9 mouse cellular contexts compared by ENCODE assay signal in the genomic region with DNA sequence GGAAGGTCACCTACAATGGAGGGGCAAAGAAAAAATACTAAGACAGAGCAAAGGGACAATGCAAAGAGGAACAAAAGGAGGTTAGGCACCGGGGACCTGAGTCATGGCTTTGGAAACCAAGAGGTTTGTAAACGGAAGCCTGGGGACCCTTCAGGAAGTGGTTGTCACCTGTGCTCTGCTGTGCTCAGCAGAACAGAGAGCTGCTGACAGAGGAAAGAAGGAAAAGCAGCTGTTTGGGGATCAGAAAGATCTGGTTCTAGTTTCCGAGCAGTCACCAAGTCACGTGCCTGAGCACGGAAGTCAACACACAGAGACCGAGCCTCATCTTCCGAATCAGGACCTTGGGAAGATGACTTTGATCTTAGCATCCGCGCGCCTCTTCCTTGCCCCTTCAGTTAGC.
DNase-seq lines count a peak whose midpoint lies in the region; ATAC-seq and TF ChIP-seq lines count a peak whose summit lies in the region.
"Had no signal": no experiment of that assay in that cellular context is flagged by ENCODE, and none has a peak within 500 bp of the region (broad histone marks: within the 10 kb centered on the region; RNA-seq: fewer than 3 reads in every experiment).

No protein-coding gene starts in this region.

- no peak overlapping the region for H3K27ac ChIP-seq in layer of hippocampus, adult 2 months
- no peak overlapping the region for H3K27ac ChIP-seq in forebrain, embryonic 10.5 days

- no peaks in the 10 kb centered on the region for H3K27me3 ChIP-seq in forebrain, embryonic 10.5 days (ENCODE audit: poor library complexity, severe bottlenecking)

- H3K4me1 ChIP-seq in forebrain, embryonic 10.5 days, result 0 out of 2 replicates have a peak, but pooled peaks cover 2% of the 10 kb centered on the region

- no peak overlapping the region for H3K4me3 ChIP-seq in layer of hippocampus, adult 2 months
- no peak overlapping the region for H3K4me3 ChIP-seq in forebrain, embryonic 10.5 days

- ATAC-seq in inflammation-experienced regulatory T-cells, adult 6 months, result peak; percentile 89
- ATAC-seq: hindbrain, embryonic 16.5 days had no signal

- no peak for TF ChIP-seq CTCF in layer of hippocampus, adult 2 months (conservative IDR thresholded peaks at IDR 0.05)

- no peaks in the 10 kb centered on the region for H3K9me3 ChIP-seq in forebrain, embryonic 10.5 days

- peak; percentile 96 for DNase-seq in 416B (ENCODE audit: low read depth)
- peak; percentile 32 for DNase-seq in CD4-positive helper T cell, adult 2 months (ENCODE audit: low read depth, low spot score)
- DNase-seq in naive thymus-derived CD4-positive, alpha-beta T cell, adult 2 months (ENCODE audit: low read depth), result peak; percentile 36
- no peak for DNase-seq in layer of hippocampus, adult 2 months (ENCODE audit: low spot score in 2 of 2)
- no peak for DNase-seq in forebrain, embryonic 10.5 days (ENCODE audit: extremely low spot score, low spot score)
- no peak for DNase-seq in gastrocnemius, adult 18-20 months (ENCODE audit: low spot score)
- DNase-seq: right cerebral cortex, adult 18-20 months had no signal

- 87% methylated on average over 10 of the region's 10 CpGs for WGBS in forebrain, embryonic 10.5 days

- H3K36me3 ChIP-seq in forebrain, embryonic 10.5 days (replicated peaks), result no peaks in the 10 kb centered on the region

Comparison
In these comparisons a context has a peak if more than half of its experiments do, and no peak if none do; other contexts are left out.
1. DNase-seq: peak in 416B (single experiment), CD4-positive helper T cell, adult 2 months (single experiment) and naive thymus-derived CD4-positive, alpha-beta T cell, adult 2 months (single experiment); none in layer of hippocampus, adult 2 months (0 of 2), forebrain, embryonic 10.5 days (single experiment) and gastrocnemius, adult 18-20 months (single experiment).